Mouse (Mus musculus) liver, embryonic 12.5 days (tissue): Measurements from ENCODE around the gene Nptn. TPM values are rescaled to one million over a fixed set of nuclear protein-coding genes. Genes with fewer than 3 reads are reported as not detected.
A peak's percentile ranks its signal among the peaks of the same experiment; 100 is the strongest.
"Not testable (repeated sequence)": the region's sequence is repeated elsewhere in the genome, so short reads cannot be mapped to it uniquely, and the experiment has no call there.

Experiments used
- ATAC-seq: fragments of 200-750 bp; cut with Nextera tagmentation; 2 replicates; pipeline ENCODE4 v1.8.0; 2017; ENCODE audit warnings: moderate number of reproducible peaks, mild to moderate bottlenecking, moderate library complexity
- H3K27ac ChIP-seq: fragments of 300-500 bp; sonication (generic); 2 replicates; pipeline ENCODE4 v1.5.1; 2016; ENCODE audit warnings: mild to moderate bottlenecking
- H3K27me3 ChIP-seq: fragments of 300-500 bp; sonication (generic); replicated peaks from 2 replicates; pipeline ENCODE4 v1.6.1; 2016; ENCODE audit warnings: mild to moderate bottlenecking, moderate library complexity
- H3K36me3 ChIP-seq: fragments of 300-500 bp; sonication (generic); 2 replicates; pipeline ENCODE4 v1.6.1; 2016; ENCODE audit warnings: mild to moderate bottlenecking, moderate library complexity
- H3K4me1 ChIP-seq: fragments of 300-500 bp; sonication (generic); 2 replicates; pipeline ENCODE4 v1.6.1; 2016
- H3K4me2 ChIP-seq: fragments of 300-500 bp; sonication (generic); 2 replicates; pipeline ENCODE4 v1.6.1; 2016; ENCODE audit warnings: mild to moderate bottlenecking, moderate library complexity
- H3K4me3 ChIP-seq: fragments of 300-500 bp; sonication (generic); 2 replicates; pipeline ENCODE4 v1.5.1; 2016; ENCODE audit warnings: mild to moderate bottlenecking, moderate library complexity
- H3K9ac ChIP-seq: fragments of 300-500 bp; sonication (generic); 2 replicates; pipeline ENCODE4 v1.6.1; 2016; ENCODE audit warnings: mild to moderate bottlenecking, moderate library complexity
- H3K9me3 ChIP-seq: fragments of 300-500 bp; sonication (generic); replicated peaks from 2 replicates; pipeline ENCODE4 v1.6.1; 2016; ENCODE audit warnings: mild to moderate bottlenecking, moderate library complexity
- WGBS: fragments of 180-500 bp; shearing (Covaris S2); methylation state at CpG from one replicate; pipeline ENCODE4 v1.1.7; 2016; ENCODE audit not compliant: insufficient replicate concordance; 5-methylcytosine and 5-hydroxymethylcytosine counted together
- polyA plus RNA-seq: library from polyadenylated mRNA; unstranded; fragments of >200 nt; fragmentation: Nextera tagmentation; extraction: Ambion mirVana; gene quantifications from 2 replicates; pipeline ENCODE4 v1.2.1, GENCODE M21; 2016

The Nptn gene
- polyA plus RNA-seq, 1 experiment from 2014 or later, result 93.9 TPM

DNA sequence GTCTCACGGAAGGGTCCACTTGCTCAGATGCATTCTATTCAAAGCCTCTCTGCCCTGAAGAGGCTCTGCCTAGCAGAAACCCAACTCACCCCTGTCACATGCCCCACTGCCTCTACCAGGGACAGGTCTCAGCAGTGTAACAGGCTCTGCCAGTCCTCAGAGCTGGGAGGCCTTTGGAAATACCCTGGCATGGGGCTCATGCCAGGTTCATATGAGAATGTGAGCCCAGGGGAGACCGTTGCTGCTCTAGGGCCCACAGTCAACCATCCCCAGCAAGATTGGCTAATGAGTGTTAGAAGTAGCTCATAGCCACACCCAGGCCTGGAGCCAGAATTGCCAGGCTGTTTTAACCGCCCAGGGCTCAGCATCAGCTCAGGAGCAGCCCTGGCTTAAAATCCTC is 32.3 kb upstream of the Nptn start:
- Histone ChIP-seq H3K4me3 (no peak overlapping the region), H3K4me1 (peaks cover 8% of the 10 kb centered on the region), H3K9ac (no peak overlapping the region), H3K36me3 (no peaks in the 10 kb centered on the region), H3K27ac (no peak overlapping the region), H3K4me2 (no peak overlapping the region), H3K27me3 (peaks cover 49% of the 10 kb centered on the region), H3K9me3 (no peaks in the 10 kb centered on the region)
- 53% methylated on average over 3 of the region's 3 CpGs for WGBS
- ATAC-seq, result no peak

DNA sequence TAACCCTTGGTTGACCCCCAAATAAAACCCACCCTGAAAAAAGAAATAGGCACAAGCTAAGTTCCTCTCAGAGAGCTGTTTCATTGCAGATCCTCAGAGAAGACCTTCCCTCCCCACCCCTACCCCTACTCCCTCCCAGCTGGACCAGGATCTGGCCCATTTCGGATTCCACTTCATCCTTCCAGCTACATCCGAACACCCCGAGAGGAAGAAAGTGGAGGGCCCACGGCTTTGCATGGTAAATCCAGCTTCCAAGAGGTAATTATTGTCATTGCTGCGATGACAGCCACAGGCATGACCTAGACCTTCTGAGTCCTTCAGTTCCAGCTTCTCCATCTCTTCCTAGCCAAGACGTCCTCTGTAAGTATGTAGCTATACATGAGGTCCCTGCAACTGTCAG is 31.1 kb upstream of the Nptn start:
- no peak for ATAC-seq
- peaks cover 61% of the 10 kb centered on the region for H3K27me3 ChIP-seq
- H3K36me3 ChIP-seq, result no peaks in the 10 kb centered on the region
- H3K9me3 ChIP-seq, result no peaks in the 10 kb centered on the region
- H3K4me3 ChIP-seq, result no peak overlapping the region
- H3K9ac ChIP-seq, result no peak overlapping the region
- H3K4me2 ChIP-seq, result no peak overlapping the region
- 70% methylated on average over 6 of the region's 6 CpGs for WGBS
- peaks cover 21% of the 10 kb centered on the region for H3K4me1 ChIP-seq
- no peak overlapping the region for H3K27ac ChIP-seq

DNA sequence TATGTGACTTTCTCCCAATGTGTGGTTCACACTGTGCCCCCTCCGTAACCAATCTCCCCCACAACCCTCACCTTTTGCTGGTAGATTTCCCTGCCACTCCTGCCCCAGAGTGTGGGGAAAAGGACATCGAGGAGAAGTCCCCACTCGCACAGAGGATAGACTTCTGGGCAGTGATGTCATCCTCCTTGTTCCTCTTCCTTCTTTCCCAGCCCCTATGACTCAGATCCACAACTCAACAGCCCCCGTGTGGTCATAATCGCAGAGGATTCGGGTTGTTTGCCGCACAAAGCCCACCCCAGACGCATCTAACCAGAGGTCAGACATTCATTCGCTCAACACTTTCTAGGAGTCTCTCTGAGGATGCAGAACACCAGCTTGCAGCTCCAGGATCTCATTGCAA is 30.0 kb upstream of the Nptn start:
- no peak overlapping the region for H3K9ac ChIP-seq
- H3K36me3 ChIP-seq, result no peaks in the 10 kb centered on the region
- WGBS, result 28% methylated on average over 9 of the region's 9 CpGs
- ATAC-seq, result no peak
- H3K9me3 ChIP-seq, result no peaks in the 10 kb centered on the region
- H3K4me2 ChIP-seq, result no peak overlapping the region
- peaks cover 71% of the 10 kb centered on the region for H3K27me3 ChIP-seq
- H3K4me3 ChIP-seq, result no peak overlapping the region
- no peak overlapping the region for H3K27ac ChIP-seq
- peaks cover 30% of the 10 kb centered on the region for H3K4me1 ChIP-seq

DNA sequence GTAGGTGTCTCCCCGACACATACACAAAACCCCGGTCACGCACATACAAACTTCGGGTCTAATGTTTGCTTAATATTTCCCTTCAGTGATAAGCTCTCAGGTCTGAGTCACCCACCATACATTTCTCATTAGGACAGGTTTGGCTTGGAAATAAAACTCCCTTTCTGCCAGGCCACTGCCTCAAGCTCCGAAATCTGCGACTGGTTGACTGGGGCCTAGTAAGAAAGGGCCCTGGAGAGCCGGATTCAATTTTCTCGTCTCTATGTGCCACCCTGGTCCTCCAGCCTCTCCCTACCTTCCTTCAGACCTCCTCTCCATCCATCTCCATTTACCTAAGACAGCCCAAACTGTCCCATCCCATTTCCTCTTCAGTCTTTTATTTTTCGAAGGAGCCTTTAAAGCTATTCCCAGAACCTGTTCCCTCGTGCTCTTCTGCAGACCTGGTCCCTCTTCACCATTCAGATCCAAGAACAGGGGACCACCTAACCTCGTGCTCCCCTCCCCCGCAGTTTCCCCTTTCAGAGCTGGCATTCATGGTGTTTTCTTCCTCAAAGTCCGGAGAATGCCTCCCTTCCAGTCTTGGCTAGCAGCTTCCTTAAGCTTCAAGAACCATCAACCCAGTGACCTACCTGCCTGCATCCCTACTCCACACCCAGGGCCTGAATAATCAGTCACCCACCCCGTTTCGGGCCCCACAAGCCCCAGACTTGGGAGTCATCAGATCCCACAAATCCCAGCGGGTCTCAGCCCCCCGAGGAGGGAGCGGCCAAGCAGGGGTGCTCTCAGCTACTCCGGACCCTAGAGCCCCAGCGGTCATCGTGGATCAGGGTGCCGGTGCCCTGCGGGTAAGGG is 27.8 kb upstream of the Nptn start:
- H3K27ac ChIP-seq, result peak overlapping the region; percentile 39; the same call in 1 of the 2 replicates
- peaks cover 41% of the 10 kb centered on the region for H3K4me1 ChIP-seq
- peak overlapping the region; percentile 96 for H3K4me2 ChIP-seq
- peaks cover 79% of the 10 kb centered on the region for H3K27me3 ChIP-seq
- H3K9me3 ChIP-seq, result no peaks in the 10 kb centered on the region
- H3K36me3 ChIP-seq, result no peaks in the 10 kb centered on the region
- H3K4me3 ChIP-seq, result peak overlapping the region; percentile 68
- H3K9ac ChIP-seq, result peak overlapping the region; percentile 73
- no peak for ATAC-seq
- WGBS, result 23% methylated on average over 23 of the region's 23 CpGs

DNA sequence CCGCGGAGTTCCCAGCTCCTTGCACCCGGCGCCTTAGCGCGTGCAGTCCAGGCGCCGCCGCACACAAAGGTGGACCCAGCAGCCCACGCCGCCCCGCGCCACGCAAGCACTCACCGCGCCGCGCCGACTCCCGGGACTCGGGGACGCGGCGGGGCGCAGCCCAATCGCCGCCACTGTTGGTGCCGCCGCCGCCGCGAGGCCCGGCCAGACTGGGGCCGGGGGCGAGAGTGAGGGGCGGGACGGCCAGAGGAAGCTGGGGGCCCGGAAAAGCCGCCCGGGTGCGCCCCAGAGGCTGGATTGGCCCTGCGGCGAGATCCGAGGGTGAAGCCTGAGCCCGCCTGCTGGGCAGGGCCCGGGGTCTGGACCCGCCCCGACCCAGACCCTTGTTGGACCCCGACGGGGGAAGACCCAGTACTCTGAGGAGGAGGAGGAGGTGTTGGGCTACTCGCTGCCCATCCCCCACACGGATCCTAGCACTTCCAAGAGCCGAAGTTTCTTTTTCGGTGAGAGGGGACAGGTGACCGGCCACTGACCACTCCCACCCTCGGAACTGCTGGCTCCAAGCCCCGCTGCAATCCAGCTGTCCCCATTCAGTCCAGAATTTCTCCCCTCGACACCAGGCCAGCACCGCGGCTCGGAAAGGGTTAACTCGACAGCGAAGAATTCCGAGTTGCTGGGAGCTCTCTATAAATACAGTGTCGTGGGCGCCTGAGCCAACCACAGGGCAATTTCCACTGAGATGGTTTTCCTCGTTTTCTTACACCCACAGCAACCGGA is 26.9 kb upstream of the Nptn start, which contains the start of gene Cd276:
Gene Cd276 (minus strand): TSS at position 530 of the 777 bp plus-strand sequence.
- peak within 1 kb of the TSS; percentile 96 for H3K4me2 ChIP-seq
- peak within 1 kb of the TSS; percentile 39; the same call in 1 of the 2 replicates for H3K27ac ChIP-seq
- H3K4me1 ChIP-seq, result peaks cover 44% of the 10 kb centered on the region
- H3K27me3 ChIP-seq, result peaks cover 78% of the 10 kb centered on the region
- ATAC-seq, result peak; percentile 47; the same call in 1 of the 2 replicates
- H3K9me3 ChIP-seq, result no peaks in the 10 kb centered on the region
- peak within 1 kb of the TSS; percentile 73 for H3K9ac ChIP-seq
- peak within 1 kb of the TSS; percentile 68 for H3K4me3 ChIP-seq
- no peaks in the 10 kb centered on the region for H3K36me3 ChIP-seq
- 1% methylated on average over 67 of the region's 68 CpGs for WGBS

DNA sequence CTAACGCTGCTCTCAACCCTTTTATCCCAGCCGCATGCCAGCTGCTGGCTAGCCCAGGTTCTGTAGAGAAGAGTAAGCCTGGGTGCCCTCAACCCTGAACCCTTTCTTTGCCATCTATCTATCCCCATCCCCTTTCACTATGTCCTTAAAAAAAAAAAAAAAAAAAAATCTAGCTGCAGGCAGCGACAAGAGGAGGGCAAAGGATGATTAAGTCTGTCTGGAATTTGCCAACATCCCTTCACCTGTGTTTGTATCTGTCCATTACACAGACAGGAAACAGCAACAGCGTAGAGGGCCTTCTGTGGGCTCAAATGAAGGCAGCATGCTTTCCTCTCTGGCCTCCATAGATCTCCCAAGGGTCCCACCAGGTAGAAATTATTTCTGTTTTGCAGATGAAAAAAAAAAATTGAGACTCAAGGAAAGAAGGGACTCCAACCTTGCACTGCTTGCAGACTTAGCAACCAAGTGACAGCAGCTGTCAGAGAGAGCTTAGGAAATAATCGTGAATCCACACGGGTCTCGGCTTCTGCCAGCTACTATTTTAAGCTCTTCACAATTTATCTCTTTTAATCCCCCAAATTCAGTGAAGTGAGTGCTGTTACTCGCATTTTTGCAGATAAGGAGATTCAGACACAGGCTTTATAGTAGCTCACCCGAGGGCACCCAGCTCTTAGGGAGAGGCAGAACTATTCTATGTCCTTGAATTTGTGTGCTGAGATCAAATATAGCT is 26.2 kb upstream of the Nptn start:
- H3K4me1 ChIP-seq, result peaks cover 44% of the 10 kb centered on the region
- H3K27ac ChIP-seq, result no peak overlapping the region

DNA sequence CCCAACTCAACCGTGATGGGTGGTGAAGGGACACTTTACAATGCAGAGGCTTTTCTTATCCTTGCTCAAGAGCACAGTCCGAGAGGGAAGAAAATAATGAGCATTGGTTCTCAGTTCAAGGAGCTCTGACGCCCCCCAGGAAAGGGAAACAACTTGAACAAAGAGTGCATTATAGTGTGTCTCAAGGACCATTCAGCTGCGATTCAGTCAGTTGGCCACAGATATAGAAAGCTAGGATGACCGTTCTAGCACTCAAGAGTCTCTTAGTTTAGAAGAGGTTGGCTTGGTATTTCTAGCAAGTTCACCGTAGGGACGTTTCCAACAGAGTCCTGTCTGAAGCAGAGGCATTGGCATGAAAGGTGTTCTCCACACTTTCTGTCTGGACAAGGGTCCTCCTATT is 25.4 kb upstream of the Nptn start:
- H3K27me3 ChIP-seq, result peaks cover 67% of the 10 kb centered on the region
- ATAC-seq, result no peak
- no peaks in the 10 kb centered on the region for H3K36me3 ChIP-seq
- no peaks in the 10 kb centered on the region for H3K9me3 ChIP-seq
- WGBS, result 47% methylated on average over 7 of the region's 7 CpGs
- no peak overlapping the region for H3K4me3 ChIP-seq
- H3K4me1 ChIP-seq, result peaks cover 44% of the 10 kb centered on the region
- no peak overlapping the region for H3K27ac ChIP-seq
- H3K4me2 ChIP-seq, result peak overlapping the region; percentile 19
- no peak overlapping the region for H3K9ac ChIP-seq

More for the DNA sequence above, 26.2 kb upstream of the Nptn start:
- Histone ChIP-seq H3K9me3 (no peaks in the 10 kb centered on the region), H3K9ac (peak overlapping the region; percentile 73; the same call in 1 of the 2 replicates), H3K4me2 (peak overlapping the region; percentile 96), H3K27me3 (peaks cover 74% of the 10 kb centered on the region), H3K36me3 (no peaks in the 10 kb centered on the region), H3K4me3 (peak overlapping the region; percentile 68; the same call in 1 of the 2 replicates)
- WGBS, result 8% methylated on average over 9 of the region's 9 CpGs
- ATAC-seq, result no peak

DNA sequence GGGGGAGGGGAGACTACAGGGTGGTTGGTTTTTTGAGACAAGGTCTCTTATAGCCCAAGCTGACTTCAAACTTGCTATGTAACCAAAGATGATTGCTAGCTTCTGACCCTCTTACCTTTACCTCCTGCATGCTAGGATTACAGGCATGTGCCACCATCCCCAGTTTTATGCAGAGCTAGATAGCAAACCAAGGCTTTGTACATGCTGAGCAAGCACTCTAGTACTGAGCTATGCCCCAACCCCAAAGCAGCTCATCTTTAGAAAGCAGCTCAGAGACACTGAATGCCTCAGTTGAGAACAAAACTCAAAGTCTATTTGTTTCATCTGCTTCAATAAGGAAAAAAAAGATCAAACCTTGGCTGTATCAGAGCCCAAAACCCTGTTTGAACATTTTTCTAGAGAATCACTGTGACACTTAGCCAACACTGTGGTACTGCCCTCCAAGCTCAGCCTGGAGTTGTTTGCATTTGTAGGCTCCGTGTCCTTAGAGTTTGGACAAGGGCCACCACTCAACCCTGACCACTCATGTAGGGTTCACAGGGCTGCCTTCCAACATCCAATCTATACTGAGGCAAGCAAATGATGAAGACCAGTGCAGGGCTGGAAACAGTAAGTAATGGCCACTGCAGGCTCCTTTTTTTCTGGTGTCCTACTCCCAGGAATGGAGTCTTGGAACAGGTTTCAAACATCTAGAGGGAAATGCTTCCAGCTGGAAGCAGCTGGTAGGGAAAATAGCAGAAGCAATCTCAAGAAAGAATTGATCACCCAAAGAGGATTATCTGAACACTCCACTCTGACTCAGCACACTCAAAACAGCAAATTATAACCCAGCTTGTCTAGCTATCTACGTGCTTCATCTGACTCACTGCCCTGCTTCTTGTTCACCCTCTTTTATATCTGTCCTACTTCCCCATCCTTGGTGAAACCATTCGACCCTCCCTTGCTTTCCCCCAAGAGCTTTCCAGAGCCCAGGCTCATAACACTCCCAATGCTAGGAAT is 24.3 kb upstream of the Nptn start:
- Histone ChIP-seq H3K27me3 (peaks cover 56% of the 10 kb centered on the region), H3K36me3 (no peaks in the 10 kb centered on the region), H3K4me1 (peaks cover 44% of the 10 kb centered on the region), H3K27ac (no peak overlapping the region), H3K4me2 (no peak overlapping the region), H3K4me3 (no peak overlapping the region), H3K9ac (no peak overlapping the region), H3K9me3 (no peaks in the 10 kb centered on the region)
- no peak for ATAC-seq
- 26% methylated on average over 3 of the region's 3 CpGs for WGBS

DNA sequence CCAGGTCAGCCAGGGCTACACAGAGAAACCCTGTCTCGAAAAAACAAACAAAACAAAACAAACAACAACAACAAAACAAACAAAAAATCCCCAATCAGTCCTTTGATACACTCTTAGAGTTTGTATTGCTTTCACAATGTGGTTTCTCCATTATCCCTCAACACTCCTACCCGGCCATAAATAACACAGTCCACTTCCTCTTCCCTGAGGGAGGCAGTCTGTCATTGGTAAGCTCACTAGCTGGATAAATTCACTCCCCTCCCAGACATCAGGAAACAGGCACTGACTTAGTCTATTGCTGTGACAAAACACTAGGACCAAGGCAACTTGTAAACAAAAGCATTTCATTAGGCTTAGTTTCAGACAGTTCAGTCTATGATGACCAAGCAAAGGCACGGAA is 21.8 kb upstream of the Nptn start:
- Histone ChIP-seq H3K4me3 (no peak overlapping the region), H3K4me2 (no peak overlapping the region), H3K36me3 (no peaks in the 10 kb centered on the region), H3K9me3 (no peaks in the 10 kb centered on the region), H3K4me1 (peaks cover 31% of the 10 kb centered on the region), H3K9ac (no peak overlapping the region), H3K27me3 (peaks cover 36% of the 10 kb centered on the region), H3K27ac (no peak overlapping the region)
- ATAC-seq, result no peak
- 32% methylated on average over 3 of the region's 3 CpGs for WGBS

DNA sequence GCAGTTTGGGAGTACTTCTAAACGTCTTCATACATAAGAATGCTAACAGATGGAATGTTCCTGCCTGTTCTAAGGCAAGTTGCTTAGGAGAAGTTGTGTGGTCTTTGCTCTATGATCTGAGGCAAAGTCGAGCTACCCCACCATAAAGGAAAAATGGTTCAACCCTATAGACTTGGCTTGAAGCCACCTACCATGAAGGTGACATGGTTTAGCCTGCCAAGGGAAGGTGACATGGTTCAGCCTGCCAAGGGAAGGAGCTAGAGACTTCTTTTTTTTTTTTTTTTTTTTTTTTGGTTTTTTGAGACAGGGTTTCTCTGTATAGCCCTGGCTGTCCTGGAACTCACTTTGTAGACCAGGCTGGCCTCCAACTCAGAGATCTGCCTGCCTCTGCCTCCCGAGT is 16.1 kb upstream of the Nptn start:
- H3K4me1 ChIP-seq, H3K4me2 ChIP-seq, H3K27ac ChIP-seq, H3K36me3 ChIP-seq, ATAC-seq, H3K9ac ChIP-seq, H3K27me3 ChIP-seq, H3K4me3 ChIP-seq, H3K9me3 ChIP-seq: not testable (repeated sequence)
- WGBS, result 53% methylated on average over 3 of the region's 3 CpGs

DNA sequence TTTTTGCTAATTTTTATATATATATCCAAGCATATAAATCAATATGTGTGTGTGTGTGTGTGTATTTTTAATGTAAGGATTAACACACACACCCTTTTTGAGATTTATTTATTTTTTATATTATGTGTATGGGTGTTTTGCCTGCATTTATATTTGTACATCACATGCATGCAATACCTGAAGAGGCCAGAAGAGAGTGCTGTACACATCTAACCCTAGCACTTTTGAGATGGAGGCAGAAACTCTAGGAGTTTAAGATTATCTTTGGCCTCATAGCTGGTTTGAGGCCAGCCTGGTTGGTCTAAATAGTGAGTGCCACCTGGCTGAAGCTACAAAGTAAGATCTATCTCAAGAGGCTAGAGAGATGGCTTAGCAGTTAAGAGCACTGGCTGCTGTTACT is 14.4 kb upstream of the Nptn start:
- no peaks in the 10 kb centered on the region for H3K9me3 ChIP-seq
- H3K27ac ChIP-seq, result no peak overlapping the region
- no peak overlapping the region for H3K9ac ChIP-seq
- H3K36me3 ChIP-seq, result no peaks in the 10 kb centered on the region
- H3K4me1 ChIP-seq, result no peaks in the 10 kb centered on the region
- peaks cover 5% of the 10 kb centered on the region; the same call in 1 of the 2 replicates for H3K27me3 ChIP-seq
- no peak overlapping the region for H3K4me3 ChIP-seq
- ATAC-seq, result no peak
- no peak overlapping the region for H3K4me2 ChIP-seq
